Mouse (Mus musculus) heart, adult 2 months (tissue): ENCODE results near the gene Reep1. TPM values are rescaled to one million over a fixed set of nuclear protein-coding genes. Genes with fewer than 3 reads are reported as not detected.

ENCODE experiments used
- DNase-seq, 2 experiments: peaks; one replicate each; pipeline ENCODE4 v3.0.0; 2021
- H3K27ac ChIP-seq: fragments of 200-600 bp; 2 replicates; pipeline ENCODE4 v1.8.1; 2022
- H3K27me3 ChIP-seq: fragments of 200-500 bp; 2 replicates; pipeline ENCODE4 v1.6.1; 2012; ENCODE audit warnings: mild to moderate bottlenecking, low read length, inconsistent platforms, mixed read lengths; ENCODE audit not compliant: control insufficient read depth, insufficient read depth
- H3K36me3 ChIP-seq: fragments of 200-500 bp; 2 replicates; pipeline ENCODE4 v1.6.1; 2012; ENCODE audit warnings: low read length, inconsistent platforms; ENCODE audit not compliant: control insufficient read depth, insufficient read depth
- H3K4me1 ChIP-seq: fragments of 200-500 bp; 2 replicates; pipeline ENCODE4 v1.6.1; 2011; ENCODE audit warnings: low read length; ENCODE audit not compliant: control insufficient read depth, insufficient read depth
- H3K4me3 ChIP-seq: fragments of 200-600 bp; 2 replicates; pipeline ENCODE4 v1.8.1; 2022
- H3K79me2 ChIP-seq: fragments of 200-500 bp; replicated peaks from 2 replicates; pipeline ENCODE4 v1.6.1; 2012; ENCODE audit warnings: mild to moderate bottlenecking, inconsistent platforms, low read length, moderate library complexity, mixed read lengths; ENCODE audit not compliant: control insufficient read depth, insufficient read depth
- H3K9ac ChIP-seq: fragments of 200-500 bp; 2 replicates; pipeline ENCODE4 v1.6.1; 2012; ENCODE audit warnings: low read depth, mild to moderate bottlenecking, control low read depth, inconsistent platforms, low read length, mixed read lengths
- CTCF ChIP-seq: fragments of 200-600 bp; IDR thresholded peaks from 2 replicates; pipeline ENCODE4 v1.8.1; 2022; ENCODE audit warnings: antibody characterized with exemption, mild to moderate bottlenecking, moderate library complexity
- EP300 ChIP-seq: fragments of 200-500 bp; IDR thresholded peaks from 2 replicates; pipeline ENCODE4 v1.6.1; 2011; ENCODE audit warnings: low read depth, low read length, control low read depth; ENCODE audit not compliant: insufficient read depth
- POLR2A ChIP-seq: fragments of 200-500 bp; IDR thresholded peaks from 2 replicates; pipeline ENCODE4 v1.6.1; 2011; ENCODE audit warnings: mild to moderate bottlenecking, low read depth, low read length, control low read depth; ENCODE audit not compliant: insufficient read depth
- WGBS: fragments of 180-500 bp; shearing (Covaris S2); methylation state at CpG from one replicate; pipeline ENCODE4 v1.1.7; 2018; 5-methylcytosine and 5-hydroxymethylcytosine counted together
- intact Hi-C: fragments of 180-260 bp; cut with DNase I; formaldehyde crosslinking; loops from one replicate; pipeline ENCODE4 v1.15.1; 2025
- polyA plus RNA-seq: library from polyadenylated mRNA; depleted of rRNA; stranded (reverse); fragments of >200 nt; gene quantifications from 2 replicates; pipeline ENCODE4 v1.2.3, GENCODE M21; 2012
- total RNA-seq, 2 experiments: library from RNA; stranded (reverse); gene quantifications; 2 replicates each; pipeline ENCODE4 v1.2.3; 2021

Reep1 gene
- total and polyA plus RNA-seq, 3 experiments, result 12.1 to 18.4 (median 16.7) TPM

GRCm38 (mm10) chr6:71715006-71715405 is 7.6 kb downstream of the Reep1 start:
- H3K4me3 ChIP-seq, result no peak overlapping the region
- H3K9ac ChIP-seq, result no peak overlapping the region
- intact Hi-C loops, result no loop called here
- no peaks in the 10 kb centered on the region for H3K27me3 ChIP-seq
- no peak for DNase-seq
- no peak overlapping the region for H3K27ac ChIP-seq
- no peaks in the 10 kb centered on the region for H3K79me2 ChIP-seq
- no peaks in the 10 kb centered on the region for H3K4me1 ChIP-seq
- no peak for TF ChIP-seq EP300
- no peak for TF ChIP-seq POLR2A
- no peak for TF ChIP-seq CTCF
- no peaks in the 10 kb centered on the region for H3K36me3 ChIP-seq
- 58% methylated on average over 5 of the region's 5 CpGs for WGBS

- intact Hi-C loops, result no loop called here
- Histone ChIP-seq H3K27ac (no peak overlapping the region), H3K4me1 (no peaks in the 10 kb centered on the region), H3K79me2 (no peaks in the 10 kb centered on the region), H3K9ac (no peak overlapping the region), H3K27me3 (no peaks in the 10 kb centered on the region), H3K4me3 (no peak overlapping the region), H3K36me3 (no peaks in the 10 kb centered on the region)
- no peak for DNase-seq
- no peak for TF ChIP-seq CTCF
- no peak for TF ChIP-seq POLR2A
- TF ChIP-seq EP300, result no peak
- 94% methylated on average over 5 of the region's 5 CpGs for WGBS
These were observed 9.1 kb downstream of the Reep1 start for GRCm38 (mm10) chr6:71716434-71716833.

- intact Hi-C loops, result no loop called here
- TF ChIP-seq EP300 (no peak), CTCF (no peak), POLR2A (no peak)
- H3K27me3 ChIP-seq, result no peaks in the 10 kb centered on the region
- H3K27ac ChIP-seq, result no peak overlapping the region
- WGBS, result 49% methylated on average over 2 of the region's 2 CpGs
- no peaks in the 10 kb centered on the region for H3K36me3 ChIP-seq
- H3K4me1 ChIP-seq, result no peaks in the 10 kb centered on the region
- H3K79me2 ChIP-seq, result no peaks in the 10 kb centered on the region
- no peak overlapping the region for H3K4me3 ChIP-seq
- no peak for DNase-seq
- no peak overlapping the region for H3K9ac ChIP-seq
These were observed 11.0 kb downstream of the Reep1 start for GRCm38 (mm10) chr6:71718322-71718721.

GRCm38 (mm10) chr6:71719302-71719701 is 11.9 kb downstream of the Reep1 start:
- no peaks in the 10 kb centered on the region for H3K27me3 ChIP-seq
- intact Hi-C loops, result no loop called here
- no peaks in the 10 kb centered on the region for H3K4me1 ChIP-seq
- H3K79me2 ChIP-seq, result no peaks in the 10 kb centered on the region
- 82% methylated on average over 4 of the region's 4 CpGs for WGBS
- H3K36me3 ChIP-seq, result no peaks in the 10 kb centered on the region
- H3K4me3 ChIP-seq, result no peak overlapping the region
- TF ChIP-seq CTCF, result no peak
- no peak for TF ChIP-seq POLR2A
- no peak for TF ChIP-seq EP300
- DNase-seq, result no peak
- no peak overlapping the region for H3K27ac ChIP-seq
- no peak overlapping the region for H3K9ac ChIP-seq

- intact Hi-C loops, result no loop called here
- DNase-seq, result no peak
- no peak overlapping the region for H3K9ac ChIP-seq
- WGBS, result 66% methylated on average over 2 of the region's 2 CpGs
- no peaks in the 10 kb centered on the region for H3K36me3 ChIP-seq
- H3K79me2 ChIP-seq, result 0 out of 2 replicates have a peak, but pooled peaks cover 3% of the 10 kb centered on the region
- H3K4me3 ChIP-seq, result no peak overlapping the region
- TF ChIP-seq POLR2A, result no peak
- TF ChIP-seq EP300, result no peak
- TF ChIP-seq CTCF, result no peak
- no peaks in the 10 kb centered on the region for H3K4me1 ChIP-seq
- no peak overlapping the region for H3K27ac ChIP-seq
- no peaks in the 10 kb centered on the region for H3K27me3 ChIP-seq
These were observed 15.6 kb downstream of the Reep1 start for GRCm38 (mm10) chr6:71722988-71723387.

- H3K27ac ChIP-seq, result no peak overlapping the region
- H3K9ac ChIP-seq, result no peak overlapping the region
- DNase-seq, result no peak
- no peaks in the 10 kb centered on the region; the same call in 1 of the 2 replicates for H3K4me1 ChIP-seq
- no peak overlapping the region for H3K4me3 ChIP-seq
- H3K79me2 ChIP-seq, result 0 out of 2 replicates have a peak, but pooled peaks cover 3% of the 10 kb centered on the region
- intact Hi-C loops, result no loop called here
- no peaks in the 10 kb centered on the region for H3K36me3 ChIP-seq
- WGBS, result 33% methylated on average over 4 of the region's 4 CpGs
- H3K27me3 ChIP-seq, result no peaks in the 10 kb centered on the region
- TF ChIP-seq POLR2A (no peak), EP300 (no peak), CTCF (no peak)
These were observed 16.2 kb downstream of the Reep1 start for GRCm38 (mm10) chr6:71723555-71723954.
